Mouse (Mus musculus) thymus, postnatal 25 days (tissue): Measurements from ENCODE around the gene Haspin.

Experiments used
- DNase-seq: peaks from one replicate; pipeline ENCODE4 v3.0.0; 2022

The Haspin gene

GRCm38 (mm10) chr11:73137116-73137515, 978 bp downstream of the Haspin start:
- DNase-seq, result peak; percentile 32

- no peak for DNase-seq
Measured at GRCm38 (mm10) chr11:73136587-73136986, 1.5 kb downstream of the Haspin start.

- no peak for DNase-seq
Measured at GRCm38 (mm10) chr11:73134222-73134621, 3.9 kb downstream of the Haspin start.

GRCm38 (mm10) chr11:73132999-73133398, 5.1 kb downstream of the Haspin start:
- no peak for DNase-seq

GRCm38 (mm10) chr11:73131020-73131419, 7.1 kb downstream of the Haspin start:
- peak; percentile 66 for DNase-seq

- DNase-seq, result no peak
Measured at GRCm38 (mm10) chr11:73126495-73126894, 11.6 kb downstream of the Haspin start.

GRCm38 (mm10) chr11:73111414-73111813, 26.7 kb downstream of the Haspin start:
- no peak for DNase-seq

- no peak for DNase-seq
Measured at GRCm38 (mm10) chr11:73109941-73110340, 28.2 kb downstream of the Haspin start.

GRCm38 (mm10) chr11:73108898-73109625, 29.0 kb downstream of the Haspin start:
- DNase-seq, result no peak

- DNase-seq, result peak; percentile 70
Measured at GRCm38 (mm10) chr11:73108195-73108897, 29.7 kb downstream of the Haspin start.

- peak; percentile 71 for DNase-seq
Measured at GRCm38 (mm10) chr11:73107358-73107757, 30.7 kb downstream of the Haspin start.

- DNase-seq, result no peak
Measured at GRCm38 (mm10) chr11:73105246-73105645, 32.8 kb downstream of the Haspin start.

- DNase-seq, result no peak
Measured at GRCm38 (mm10) chr11:73101308-73101707, 36.8 kb downstream of the Haspin start.

GRCm38 (mm10) chr11:73099976-73100750, 37.9 kb downstream of the Haspin start:
- DNase-seq, result no peak

- no peak for DNase-seq
Measured at GRCm38 (mm10) chr11:73098860-73099259, 39.2 kb downstream of the Haspin start.

- DNase-seq, result peak; percentile 46
Measured at GRCm38 (mm10) chr11:73094231-73094995, 43.7 kb downstream of the Haspin start.

- DNase-seq, result no peak
Measured at GRCm38 (mm10) chr11:73092877-73093276, 45.2 kb downstream of the Haspin start.

GRCm38 (mm10) chr11:73092057-73092456, 46.0 kb downstream of the Haspin start:
- DNase-seq, result no peak

GRCm38 (mm10) chr11:73090826-73091225, 47.3 kb downstream of the Haspin start:
- DNase-seq, result no peak

GRCm38 (mm10) chr11:73090283-73090682, 47.8 kb downstream of the Haspin start, which contains the start of gene Itgae:
Itgae (plus strand) TSS chr11:73090583.
- DNase-seq, result no peak

- DNase-seq, result no peak
Measured at GRCm38 (mm10) chr11:73087700-73088480, 50.2 kb downstream of the Haspin start.
